Mouse (Mus musculus): ENCODE measurements at regions not wholly inside any gene's neighbourhood (a gene's known extent, or its start where the extent isn't known, plus 50 kb on each side); places are given as distances from the start of the nearest gene placed in this dataset.

DNA sequence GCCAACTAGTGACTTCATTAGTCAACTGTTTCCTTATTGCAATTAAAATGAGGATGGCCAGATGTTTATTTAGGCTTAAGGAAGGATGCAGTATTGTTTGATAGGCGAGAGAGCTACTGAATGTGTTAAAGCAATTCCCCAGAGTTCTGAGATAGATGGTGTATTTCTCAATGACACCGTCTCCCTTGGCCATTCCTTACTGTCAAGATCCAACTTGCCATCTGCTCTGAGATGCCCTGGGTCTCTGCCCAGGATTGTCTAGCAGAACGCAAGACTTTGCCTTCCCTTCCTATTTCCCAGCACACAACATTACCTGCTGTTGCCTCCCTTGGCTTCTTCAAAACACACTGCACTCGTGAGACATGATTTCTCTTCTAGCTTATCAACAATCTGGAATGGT is 690.5 kb upstream of the Car8 start:
- TF ChIP-seq POLR2A (IDR thresholded peaks at IDR 0.05; ENCODE audit: borderline replicate concordance, control insufficient read depth, low read depth, low read length) = no peak
- no peak for TF ChIP-seq CTCF (IDR thresholded peaks at IDR 0.05; ENCODE audit: control insufficient read depth, insufficient read depth, low read length)
